Mouse (Mus musculus) embryonic facial prominence, embryonic 13.5 days (tissue): Measurements from ENCODE around the gene Ppara. TPM values are rescaled to one million over a fixed set of nuclear protein-coding genes. Genes with fewer than 3 reads are reported as not detected.

Experiments
- ATAC-seq: fragments of 200-750 bp; cut with Nextera tagmentation; 2 replicates; pipeline ENCODE4 v1.8.0; 2017; ENCODE audit warnings: low read depth; ENCODE audit not compliant: insufficient number of reproducible peaks, insufficient read depth, low FRiP score, low TSS enrichment
- H3K27ac ChIP-seq: fragments of 300-500 bp; sonication (generic); 2 replicates; pipeline ENCODE4 v1.5.1; 2015; ENCODE audit warnings: moderate library complexity, mild to moderate bottlenecking, inconsistent platforms
- H3K27me3 ChIP-seq: fragments of 300-500 bp; sonication (generic); 2 replicates; pipeline ENCODE4 v1.6.1; 2015; ENCODE audit warnings: mild to moderate bottlenecking, inconsistent platforms
- H3K36me3 ChIP-seq: fragments of 300-500 bp; sonication (generic); 2 replicates; pipeline ENCODE4 v1.6.1; 2015; ENCODE audit warnings: mild to moderate bottlenecking, inconsistent platforms
- H3K4me1 ChIP-seq: fragments of 300-500 bp; sonication (generic); 2 replicates; pipeline ENCODE4 v1.6.1; 2015; ENCODE audit warnings: inconsistent platforms
- H3K4me2 ChIP-seq: fragments of 300-500 bp; sonication (generic); 2 replicates; pipeline ENCODE4 v1.6.1; 2015; ENCODE audit warnings: moderate library complexity, mild to moderate bottlenecking, inconsistent platforms
- H3K4me3 ChIP-seq: fragments of 300-500 bp; sonication (generic); 2 replicates; pipeline ENCODE4 v1.5.1; 2015; ENCODE audit warnings: mild to moderate bottlenecking, inconsistent platforms
- H3K9ac ChIP-seq: fragments of 300-500 bp; sonication (generic); 2 replicates; pipeline ENCODE4 v1.6.1; 2015; ENCODE audit warnings: mild to moderate bottlenecking, inconsistent platforms
- H3K9me3 ChIP-seq: fragments of 300-500 bp; sonication (generic); 2 replicates; pipeline ENCODE4 v1.6.1; 2016; ENCODE audit warnings: inconsistent platforms
- WGBS: fragments of 180-500 bp; shearing (Covaris S2); methylation state at CpG from one replicate; pipeline ENCODE4 v1.1.7; 2015; ENCODE audit warnings: mixed read lengths; 5-methylcytosine and 5-hydroxymethylcytosine counted together
- polyA plus RNA-seq: library from polyadenylated mRNA; unstranded; fragments of >200 nt; fragmentation: Nextera tagmentation; extraction: Ambion mirVana; gene quantifications from 2 replicates; pipeline ENCODE4 v1.2.1, GENCODE M21; 2015

The Ppara gene
- polyA plus RNA-seq, 1 experiment from 2014 or later = 2.8 TPM

DNA sequence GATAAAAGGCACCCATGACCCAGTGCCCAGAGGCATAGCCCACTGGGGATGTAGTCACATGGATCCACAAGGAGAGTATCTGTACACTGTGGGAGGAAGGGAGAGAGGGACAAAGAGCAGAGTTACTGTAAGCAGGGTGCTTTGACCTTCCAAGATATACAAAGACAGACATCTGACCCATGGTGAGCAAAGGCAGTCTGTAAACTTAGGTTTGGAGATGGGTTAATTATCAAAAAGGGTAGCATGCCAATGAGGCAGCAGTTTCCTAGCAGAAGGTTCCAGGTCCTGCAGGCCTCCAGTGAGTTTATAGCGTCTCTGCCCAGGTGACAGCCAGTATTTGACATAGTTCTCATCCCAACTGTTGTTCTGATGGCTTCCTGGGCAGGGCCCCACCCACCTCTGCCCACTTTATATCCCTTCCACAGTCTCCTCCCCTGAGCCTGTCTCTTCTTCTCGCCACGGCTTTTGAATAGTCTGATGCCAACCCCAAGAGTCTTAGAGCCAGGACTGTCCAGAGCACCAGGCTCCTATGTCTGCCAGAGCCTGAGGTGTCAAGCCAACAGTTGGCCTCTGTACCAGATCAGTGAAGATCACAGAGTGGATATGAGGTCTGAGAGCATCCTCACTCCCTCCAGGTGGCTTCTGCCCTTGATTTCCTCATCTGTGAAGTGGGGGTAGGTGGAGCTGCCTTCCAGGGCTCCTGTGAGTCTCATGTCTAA, 2.7 kb upstream of the Ppara start:
- ATAC-seq = no peak
- no peak overlapping the region for H3K4me3 ChIP-seq
- no peaks in the 10 kb centered on the region for H3K9me3 ChIP-seq
- H3K27ac ChIP-seq = no peak overlapping the region
- WGBS = 80% methylated on average over 3 of the region's 3 CpGs
- no peak overlapping the region for H3K4me2 ChIP-seq
- H3K4me1 ChIP-seq = peaks cover 17% of the 10 kb centered on the region; the same call in 1 of the 2 replicates
- no peak overlapping the region for H3K9ac ChIP-seq
- H3K36me3 ChIP-seq = no peaks in the 10 kb centered on the region
- peaks cover 61% of the 10 kb centered on the region for H3K27me3 ChIP-seq

DNA sequence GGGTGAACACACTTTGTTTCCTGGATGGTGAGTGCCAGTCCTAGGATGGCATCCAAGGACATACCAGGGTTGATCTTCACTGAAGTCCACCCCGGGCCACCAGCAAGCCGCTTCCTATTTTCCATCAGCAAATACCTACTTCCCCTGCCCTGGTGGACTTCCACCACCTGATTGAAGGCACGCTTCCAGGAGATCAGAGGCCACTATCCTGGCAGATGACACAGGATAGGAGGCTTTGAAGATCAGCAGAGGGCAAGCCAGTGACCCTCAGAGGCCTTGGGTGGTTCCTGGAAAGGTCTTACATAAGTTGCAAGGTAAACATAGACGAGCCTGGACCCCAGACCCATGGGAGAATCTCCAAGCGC, 2.2 kb upstream of the Ppara start:
- WGBS = 76% methylated on average over 5 of the region's 5 CpGs
- no peak for ATAC-seq
- Histone ChIP-seq H3K36me3 (no peaks in the 10 kb centered on the region), H3K27me3 (peaks cover 66% of the 10 kb centered on the region), H3K4me1 (peaks cover 17% of the 10 kb centered on the region; the same call in 1 of the 2 replicates), H3K9me3 (no peaks in the 10 kb centered on the region), H3K27ac (no peak overlapping the region), H3K9ac (no peak overlapping the region), H3K4me2 (no peak overlapping the region), H3K4me3 (no peak overlapping the region)

DNA sequence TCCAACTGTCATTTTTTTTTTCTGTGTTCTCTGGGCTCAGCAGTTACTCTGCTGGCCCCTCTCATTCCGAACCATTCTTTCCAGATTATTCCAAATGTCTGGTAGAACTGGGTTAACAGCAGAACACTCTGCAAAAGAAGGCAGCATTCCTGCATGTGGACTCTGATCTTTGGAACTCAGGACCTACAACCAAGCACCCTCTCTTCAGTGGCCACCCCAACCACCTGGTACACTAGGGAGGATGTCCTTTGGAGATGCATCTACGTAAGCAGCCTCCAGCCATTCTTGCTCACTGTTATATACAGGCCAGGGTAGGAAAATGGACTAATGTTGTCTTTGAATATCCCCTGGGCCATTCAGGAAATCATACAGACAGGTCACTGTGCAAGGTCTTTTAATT, 1.1 kb upstream of the Ppara start:
- no peaks in the 10 kb centered on the region for H3K36me3 ChIP-seq
- H3K9me3 ChIP-seq = no peaks in the 10 kb centered on the region
- whole genome bisulfite sequencing = 89% methylated on average over 2 of the region's 2 CpGs
- no peak overlapping the region for H3K4me3 ChIP-seq
- no peak for ATAC-seq
- no peak overlapping the region for H3K9ac ChIP-seq
- H3K4me2 ChIP-seq = no peak overlapping the region
- peaks cover 17% of the 10 kb centered on the region; the same call in 1 of the 2 replicates for H3K4me1 ChIP-seq
- H3K27ac ChIP-seq = no peak overlapping the region
- H3K27me3 ChIP-seq = peaks cover 72% of the 10 kb centered on the region

DNA sequence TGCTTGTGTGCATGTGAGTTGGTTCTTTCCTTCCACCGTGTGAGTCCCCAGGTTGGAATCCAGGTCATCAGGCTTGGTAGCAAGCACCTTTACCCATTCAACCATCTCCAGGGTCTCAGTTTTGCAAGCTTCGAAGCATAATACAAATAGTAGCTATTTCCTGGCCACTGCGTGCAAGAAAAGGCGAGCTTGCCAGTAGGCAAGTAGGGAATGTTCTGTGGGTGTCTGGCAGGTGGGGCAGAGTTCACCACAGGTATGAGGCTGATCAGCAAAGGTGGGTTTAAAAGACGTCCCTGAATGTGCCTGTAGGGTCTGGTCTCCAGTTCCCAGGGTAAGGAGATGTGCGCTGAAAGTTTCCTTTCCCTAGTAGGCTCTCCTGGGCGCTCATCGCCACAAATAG, 635 bp upstream of the Ppara start:
- Histone ChIP-seq H3K4me3 (peak overlapping the region; percentile 73; the same call in 1 of the 2 replicates), H3K9ac (no peak overlapping the region)
- 40% methylated on average over 8 of the region's 8 CpGs for WGBS

DNA sequence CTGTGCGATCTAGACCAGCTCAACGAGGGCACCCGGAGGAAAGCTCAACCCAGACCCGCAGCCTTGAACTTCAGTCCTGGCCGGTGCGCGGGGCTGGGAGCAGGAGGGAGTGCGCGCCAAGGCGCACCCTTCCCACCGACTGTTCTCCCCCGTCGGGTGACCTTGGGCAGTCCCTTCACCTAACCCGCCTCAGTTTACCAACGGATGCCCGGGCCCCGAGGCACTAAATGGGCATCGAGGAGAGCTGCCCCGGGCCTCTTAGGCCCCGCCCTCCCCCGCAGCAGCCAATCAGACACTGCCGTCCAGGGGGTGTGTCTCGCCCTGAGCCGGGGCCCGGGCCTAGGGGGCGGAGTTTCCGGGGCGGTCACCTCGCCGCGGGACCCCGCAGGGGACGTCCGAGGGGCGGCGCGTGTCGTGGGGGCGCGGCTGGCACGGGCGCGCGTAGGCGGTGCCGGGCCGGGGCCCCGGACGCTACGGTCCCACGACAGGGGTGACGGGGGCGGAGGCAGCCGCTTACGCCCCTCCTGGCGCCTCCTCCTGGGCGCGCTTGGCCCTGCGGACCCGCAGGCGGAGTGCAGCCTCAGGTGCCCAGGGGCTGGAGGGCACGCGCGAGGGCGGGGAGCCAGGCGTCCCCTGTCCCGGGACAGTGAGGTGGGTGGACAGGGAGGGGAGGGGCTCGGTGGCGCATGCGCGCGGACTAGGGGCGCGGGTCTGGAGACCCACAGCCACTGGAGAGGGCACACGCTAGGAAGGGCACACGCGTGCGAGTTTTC, 466 bp downstream of the Ppara start:
- peak overlapping the region; percentile 88 for H3K4me2 ChIP-seq
- peak overlapping the region; percentile 71 for H3K9ac ChIP-seq
- H3K27me3 ChIP-seq = peaks cover 78% of the 10 kb centered on the region
- H3K4me1 ChIP-seq = peaks cover 17% of the 10 kb centered on the region; the same call in 1 of the 2 replicates
- no peaks in the 10 kb centered on the region for H3K9me3 ChIP-seq
- H3K4me3 ChIP-seq = peak overlapping the region; percentile 73
- peak; percentile 91 for ATAC-seq
- no peaks in the 10 kb centered on the region for H3K36me3 ChIP-seq
- H3K27ac ChIP-seq = no peak overlapping the region
- 2% methylated on average over 73 of the region's 78 CpGs for WGBS

More for the DNA sequence above, 635 bp upstream of the Ppara start:
- Histone ChIP-seq H3K27ac (no peak overlapping the region), H3K4me1 (peaks cover 17% of the 10 kb centered on the region; the same call in 1 of the 2 replicates), H3K36me3 (no peaks in the 10 kb centered on the region), H3K27me3 (peaks cover 75% of the 10 kb centered on the region), H3K9me3 (no peaks in the 10 kb centered on the region), H3K4me2 (peak overlapping the region; percentile 88; the same call in 1 of the 2 replicates)
- no peak for ATAC-seq

DNA sequence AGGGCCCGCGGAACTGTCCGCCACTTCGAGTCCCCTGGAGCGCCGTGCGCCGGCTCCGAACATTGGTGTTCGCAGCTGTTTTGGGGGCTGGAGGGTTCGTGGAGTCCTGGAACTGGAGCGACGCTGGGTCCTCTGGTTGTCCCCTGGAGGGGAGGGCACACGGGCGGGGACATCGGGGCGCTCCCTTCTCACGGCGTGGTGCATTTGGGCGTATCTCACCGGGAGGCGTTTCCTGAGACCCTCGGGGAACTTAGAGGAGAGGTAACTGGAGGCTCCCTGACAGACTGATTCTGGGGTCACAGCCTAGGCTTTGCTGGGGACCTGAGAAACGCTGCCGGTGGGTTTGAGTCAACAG, 1.0 kb downstream of the Ppara start:
- Histone ChIP-seq H3K36me3 (no peaks in the 10 kb centered on the region), H3K27ac (no peak overlapping the region), H3K4me3 (peak overlapping the region; percentile 73), H3K9me3 (no peaks in the 10 kb centered on the region), H3K27me3 (peaks cover 81% of the 10 kb centered on the region), H3K4me2 (peak overlapping the region; percentile 88), H3K4me1 (peaks cover 17% of the 10 kb centered on the region; the same call in 1 of the 2 replicates), H3K9ac (peak overlapping the region; percentile 71)
- WGBS = 1% methylated on average over 25 of the region's 25 CpGs
- ATAC-seq = peak; percentile 22; the same call in 1 of the 2 replicates

DNA sequence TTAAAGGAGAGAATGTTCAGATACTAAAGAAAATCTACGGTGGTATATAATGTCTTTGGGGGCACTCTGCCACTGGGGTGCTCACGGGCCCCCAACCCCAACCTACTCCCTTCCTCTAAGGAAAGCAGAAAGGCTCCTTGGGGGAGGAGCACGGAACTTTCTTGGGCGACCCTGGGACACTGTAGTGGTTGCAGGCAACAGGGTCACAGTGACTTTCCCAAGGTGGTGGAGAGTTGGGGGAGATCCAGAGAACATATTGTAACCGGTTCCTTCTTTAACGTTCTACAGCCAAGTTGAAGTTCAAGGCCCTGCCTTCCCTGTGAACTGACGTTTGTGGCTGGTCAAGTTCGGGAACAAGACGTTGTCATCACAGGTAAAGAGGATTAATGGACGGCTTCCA, 1.7 kb downstream of the Ppara start:
- H3K27me3 ChIP-seq = peaks cover 79% of the 10 kb centered on the region
- no peaks in the 10 kb centered on the region for H3K36me3 ChIP-seq
- H3K4me2 ChIP-seq = peak overlapping the region; percentile 88
- H3K4me3 ChIP-seq = peak overlapping the region; percentile 73; the same call in 1 of the 2 replicates
- H3K9me3 ChIP-seq = no peaks in the 10 kb centered on the region
- ATAC-seq = no peak
- no peak overlapping the region for H3K9ac ChIP-seq
- H3K4me1 ChIP-seq = peaks cover 17% of the 10 kb centered on the region; the same call in 1 of the 2 replicates
- WGBS = 59% methylated on average over 10 of the region's 10 CpGs
- H3K27ac ChIP-seq = no peak overlapping the region

DNA sequence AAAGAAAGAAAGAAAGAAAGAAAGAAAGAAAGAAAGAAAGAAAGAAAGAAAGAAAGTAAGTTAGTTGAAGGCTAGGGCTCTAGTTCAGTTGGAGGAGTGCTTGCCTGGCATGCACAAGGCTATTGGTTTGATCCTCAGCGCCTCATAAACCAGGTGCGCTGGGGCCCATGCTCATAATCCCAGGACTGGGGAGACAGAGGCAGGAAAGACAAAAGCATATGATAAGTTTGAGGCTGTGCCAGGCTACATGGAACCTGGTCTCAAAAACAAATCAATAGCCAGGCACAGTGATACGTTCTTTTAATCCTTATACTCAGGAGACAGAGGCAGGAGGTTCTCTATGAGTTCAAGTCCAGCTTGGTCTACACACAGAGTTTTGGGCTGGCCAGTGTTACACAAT, 3.6 kb downstream of the Ppara start:
- 79% methylated on average over 3 of the region's 3 CpGs for WGBS
- Histone ChIP-seq H3K27ac (no peak overlapping the region), H3K4me1 (peaks cover 17% of the 10 kb centered on the region; the same call in 1 of the 2 replicates), H3K9me3 (no peaks in the 10 kb centered on the region), H3K27me3 (peaks cover 64% of the 10 kb centered on the region), H3K4me3 (no peak overlapping the region), H3K4me2 (no peak overlapping the region), H3K9ac (no peak overlapping the region), H3K36me3 (no peaks in the 10 kb centered on the region)
- ATAC-seq = no peak

DNA sequence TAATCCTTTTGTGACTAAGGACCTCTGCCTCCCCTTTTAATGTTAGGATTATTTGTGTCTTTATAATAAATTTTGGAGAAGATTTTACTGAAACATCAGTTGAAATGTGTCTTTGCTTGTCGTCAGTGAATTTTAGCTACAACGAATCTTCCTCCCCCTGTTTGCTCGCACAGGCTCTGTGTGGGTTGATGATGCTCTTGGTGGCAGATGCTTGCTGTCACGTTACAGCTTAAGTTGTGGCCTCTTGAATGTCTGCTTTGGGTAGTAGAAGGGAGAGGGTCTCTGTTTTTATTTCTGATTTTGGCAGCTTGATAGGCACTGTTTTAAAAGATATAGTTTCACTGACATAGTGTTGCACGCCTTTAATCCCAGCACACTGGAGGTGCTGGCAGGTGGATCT, 4.2 kb downstream of the Ppara start:
- Histone ChIP-seq H3K4me3 (no peak overlapping the region), H3K4me1 (peaks cover 17% of the 10 kb centered on the region; the same call in 1 of the 2 replicates), H3K27me3 (peaks cover 58% of the 10 kb centered on the region), H3K4me2 (no peak overlapping the region), H3K9me3 (no peaks in the 10 kb centered on the region), H3K36me3 (no peaks in the 10 kb centered on the region), H3K9ac (no peak overlapping the region), H3K27ac (no peak overlapping the region)
- 78% methylated on average over 5 of the region's 5 CpGs for WGBS
- ATAC-seq = no peak

DNA sequence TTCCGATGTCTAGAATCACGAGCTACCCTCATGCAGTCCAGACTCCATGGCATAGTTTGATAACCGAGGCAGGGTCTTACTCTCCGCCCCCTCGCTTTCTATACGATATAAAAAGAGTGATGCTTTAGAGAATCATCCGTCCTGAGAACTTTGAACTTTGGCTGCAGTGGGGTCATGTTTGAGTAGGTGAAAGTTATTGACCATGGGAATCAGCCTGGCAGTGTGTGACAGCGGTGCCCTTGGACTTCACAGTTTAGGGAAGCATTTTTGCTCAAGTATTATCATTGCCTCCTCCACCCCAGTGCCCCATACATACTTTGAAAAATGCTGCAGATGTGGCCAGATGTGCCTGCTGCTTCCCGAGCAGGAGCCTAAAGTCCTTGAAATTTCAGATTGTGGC, 7.8 kb downstream of the Ppara start:
- Histone ChIP-seq H3K9me3 (no peaks in the 10 kb centered on the region), H3K27me3 (peaks cover 24% of the 10 kb centered on the region), H3K9ac (no peak overlapping the region), H3K27ac (no peak overlapping the region), H3K4me1 (no peaks in the 10 kb centered on the region), H3K36me3 (no peaks in the 10 kb centered on the region), H3K4me3 (no peak overlapping the region), H3K4me2 (no peak overlapping the region)
- 87% methylated on average over 9 of the region's 9 CpGs for WGBS
- ATAC-seq = no peak

DNA sequence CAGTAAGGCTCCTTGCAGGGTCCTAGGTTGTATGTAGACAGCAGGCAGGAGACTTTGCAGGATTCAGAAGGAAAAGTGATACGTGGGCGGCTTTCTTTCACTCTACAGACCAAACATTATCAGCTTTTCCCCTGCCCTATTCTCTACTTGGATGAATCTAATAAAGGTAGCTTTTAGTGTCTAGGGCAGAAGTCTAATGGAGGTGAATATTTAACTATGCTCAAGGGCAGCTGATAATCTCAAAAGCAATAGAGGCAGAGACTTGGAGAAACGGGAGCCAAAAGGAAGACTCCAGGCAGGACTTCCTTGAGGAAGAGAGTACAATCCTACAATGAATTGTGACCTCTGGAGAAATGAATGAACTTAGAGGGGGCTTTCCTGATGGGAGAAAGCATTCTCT, 9.2 kb downstream of the Ppara start:
- 61% methylated on average over 3 of the region's 3 CpGs for WGBS
- H3K9ac ChIP-seq = no peak overlapping the region

DNA sequence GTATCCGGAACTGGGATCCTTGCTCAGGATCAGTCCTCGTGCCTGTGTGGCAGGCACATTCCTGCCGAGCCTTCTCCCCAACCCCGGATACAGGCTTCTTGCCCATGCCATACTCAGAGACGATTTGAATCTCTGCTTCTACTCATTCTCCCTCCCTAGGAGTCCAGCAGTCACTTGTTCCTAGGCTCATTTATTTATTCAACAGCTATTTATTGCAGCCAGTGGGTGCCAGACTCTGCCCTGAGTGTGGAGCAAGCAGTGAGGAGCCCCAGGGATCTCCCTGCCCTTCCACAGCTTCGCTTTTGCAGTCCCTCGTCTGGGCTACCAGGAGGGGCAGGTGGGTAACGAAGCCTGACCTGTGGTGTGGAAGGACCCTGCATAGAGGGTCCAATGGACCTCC, 11.4 kb downstream of the Ppara start:
- H3K4me3 ChIP-seq = no peak overlapping the region
- no peaks in the 10 kb centered on the region for H3K36me3 ChIP-seq
- 81% methylated on average over 8 of the region's 8 CpGs for WGBS
- no peak overlapping the region for H3K9ac ChIP-seq
- H3K27ac ChIP-seq = no peak overlapping the region
- H3K4me1 ChIP-seq = no peaks in the 10 kb centered on the region
- ATAC-seq = no peak
- peaks cover 5% of the 10 kb centered on the region; the same call in 1 of the 2 replicates for H3K27me3 ChIP-seq
- no peaks in the 10 kb centered on the region for H3K9me3 ChIP-seq
- no peak overlapping the region for H3K4me2 ChIP-seq

More for the DNA sequence above, 9.2 kb downstream of the Ppara start:
- Histone ChIP-seq H3K36me3 (no peaks in the 10 kb centered on the region), H3K4me2 (no peak overlapping the region), H3K9me3 (no peaks in the 10 kb centered on the region), H3K4me3 (no peak overlapping the region), H3K27ac (no peak overlapping the region), H3K4me1 (no peaks in the 10 kb centered on the region), H3K27me3 (peaks cover 18% of the 10 kb centered on the region; the same call in 1 of the 2 replicates)
- ATAC-seq = no peak
